Mouse (Mus musculus) ES-E14 (cell line): ENCODE data around the gene Fnbp1.

ENCODE experiments used
- CHD2 ChIP-seq: IDR thresholded peaks from 2 replicates; pipeline ENCODE4 v1.6.1; 2014; ENCODE audit warnings: mild to moderate bottlenecking, low read depth, low read length, inconsistent platforms
- HCFC1 ChIP-seq: IDR thresholded peaks from 2 replicates; pipeline ENCODE4 v1.6.1; 2012; ENCODE audit warnings: low read length, inconsistent platforms, borderline replicate concordance; ENCODE audit not compliant: insufficient read depth
- MAFK ChIP-seq: IDR thresholded peaks from 2 replicates; pipeline ENCODE4 v1.6.1; 2014; ENCODE audit warnings: mild to moderate bottlenecking, low read depth, low read length, inconsistent platforms; ENCODE audit not compliant: insufficient read depth
- ZC3H11A ChIP-seq: IDR thresholded peaks from 2 replicates; pipeline ENCODE4 v1.6.1; 2012; ENCODE audit warnings: low read depth, mild to moderate bottlenecking, inconsistent platforms, low read length, borderline replicate concordance
- ZNF384 ChIP-seq: IDR thresholded peaks from 2 replicates; pipeline ENCODE4 v1.6.1; 2012; ENCODE audit warnings: low read depth, low read length, inconsistent platforms

DNA sequence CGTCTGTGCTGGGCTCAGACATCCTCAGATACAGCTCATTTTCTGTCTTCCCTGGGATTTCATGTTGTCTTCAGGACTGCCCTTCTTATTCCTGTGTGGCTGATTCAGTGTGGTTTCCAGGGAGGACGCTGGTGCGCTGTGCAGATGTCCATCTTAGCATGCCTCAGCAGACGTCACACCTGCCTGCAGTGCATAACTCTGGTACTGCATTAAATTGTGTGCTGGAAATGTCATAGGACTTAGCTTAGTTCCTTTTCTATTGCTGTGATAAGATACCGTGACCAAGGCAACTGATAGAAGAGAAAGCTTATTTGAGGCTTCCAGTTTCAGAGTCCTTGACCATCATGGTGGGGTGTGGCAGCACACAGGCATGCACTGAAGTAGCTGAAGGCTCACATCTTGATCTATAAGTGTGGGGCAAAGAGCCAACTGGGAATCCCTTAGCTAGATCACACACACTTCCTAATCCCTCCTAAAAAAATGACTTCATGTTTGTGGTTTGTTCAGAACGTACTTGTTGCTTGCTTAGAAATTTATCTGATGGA lies 41.0 kb upstream of the Fnbp1 start:
- TF ChIP-seq MAFK (no peak), HCFC1 (no peak), CHD2 (no peak), ZC3H11A (no peak), ZNF384 (no peak)
